Mouse (Mus musculus) lung, postnatal 0 days (tissue): Measurements from ENCODE around the gene Tenm3. TPM values are rescaled to one million over a fixed set of nuclear protein-coding genes. Genes with fewer than 3 reads are reported as not detected.

Experiments used
- ATAC-seq: fragments of 200-750 bp; cut with Nextera tagmentation; 2 replicates; pipeline ENCODE4 v1.8.0; 2017; ENCODE audit warnings: moderate library complexity
- DNase-seq: peaks from one replicate; pipeline ENCODE4 v3.0.0-alpha.2; 2016; ENCODE audit warnings: low spot score
- H3K27ac ChIP-seq: fragments of 300-500 bp; sonication (generic); 2 replicates; pipeline ENCODE4 v1.5.1; 2014; ENCODE audit warnings: antibody characterized with exemption, mild to moderate bottlenecking, low read length, mixed read lengths
- H3K27me3 ChIP-seq: fragments of 300-500 bp; sonication (generic); replicated peaks from 2 replicates; pipeline ENCODE4 v1.6.1; 2014; ENCODE audit warnings: low read length, mixed read lengths; ENCODE audit not compliant: insufficient read depth
- H3K36me3 ChIP-seq: fragments of 300-500 bp; sonication (generic); 2 replicates; pipeline ENCODE4 v1.6.1; 2014; ENCODE audit warnings: low read length, mixed read lengths; ENCODE audit not compliant: insufficient read depth
- H3K4me1 ChIP-seq: fragments of 300-500 bp; sonication (generic); 2 replicates; pipeline ENCODE4 v1.6.1; 2014; ENCODE audit warnings: antibody characterized with exemption, low read depth, low read length, mixed read lengths; ENCODE audit not compliant: insufficient read depth
- H3K4me2 ChIP-seq: fragments of 300-500 bp; sonication (generic); replicated peaks from 2 replicates; pipeline ENCODE4 v1.6.1; 2014; ENCODE audit warnings: low read depth, mild to moderate bottlenecking, low read length, moderate library complexity, mixed read lengths
- H3K4me3 ChIP-seq: fragments of 300-500 bp; sonication (generic); 2 replicates; pipeline ENCODE4 v1.5.1; 2014; ENCODE audit warnings: low read depth, low read length
- H3K9ac ChIP-seq: fragments of 300-500 bp; sonication (generic); replicated peaks from 2 replicates; pipeline ENCODE4 v1.6.1; 2014; ENCODE audit warnings: low read depth, mild to moderate bottlenecking
- H3K9me3 ChIP-seq: fragments of 300-500 bp; sonication (generic); 2 replicates; pipeline ENCODE4 v1.6.1; 2016; ENCODE audit warnings: low read length, mixed read lengths
- CTCF ChIP-seq: IDR thresholded peaks from 2 replicates; pipeline ENCODE4 v1.5.1; 2016; ENCODE audit warnings: antibody characterized with exemption, mild to moderate bottlenecking
- EP300 ChIP-seq: IDR thresholded peaks from 2 replicates; pipeline ENCODE4 v1.6.1; 2016; ENCODE audit warnings: antibody characterized with exemption, mild to moderate bottlenecking, control low read depth
- WGBS: fragments of 180-500 bp; shearing (Covaris S2); extraction: QIAGEN DNeasy Blood & Tissue Kit; methylation state at CpG from one replicate; pipeline ENCODE4 v1.1.7; 2014; 5-methylcytosine and 5-hydroxymethylcytosine counted together
- polyA plus RNA-seq: library from polyadenylated mRNA; unstranded; fragments of >200 nt; fragmentation: Nextera tagmentation; extraction: Ambion mirVana; gene quantifications from 2 replicates; pipeline ENCODE4 v1.2.1, GENCODE M21; 2015

The Tenm3 gene
- polyA plus RNA-seq, 1 experiment from 2014 or later: 0.78 TPM

DNA sequence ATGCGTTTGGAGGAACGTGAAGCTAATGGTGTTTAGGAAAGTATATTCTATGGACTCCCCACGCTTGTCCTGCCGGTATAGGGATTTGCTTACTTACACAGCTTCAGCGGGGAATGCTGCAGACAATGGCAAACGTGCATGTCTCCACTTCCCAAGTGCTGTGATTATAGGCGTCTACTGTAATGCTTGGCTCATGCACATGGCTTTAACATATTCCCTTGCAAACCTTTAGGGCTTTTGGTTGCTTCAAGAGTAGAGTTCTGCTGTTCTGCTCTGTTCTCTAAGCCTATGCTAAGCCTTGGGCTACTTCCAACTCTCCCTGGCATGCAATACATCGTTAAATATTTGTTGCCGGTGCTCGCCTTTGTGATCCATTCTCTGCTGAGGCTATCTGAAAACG lies 102.8 kb downstream of the Tenm3 start:
- H3K9me3 ChIP-seq: no peaks in the 10 kb centered on the region

DNA sequence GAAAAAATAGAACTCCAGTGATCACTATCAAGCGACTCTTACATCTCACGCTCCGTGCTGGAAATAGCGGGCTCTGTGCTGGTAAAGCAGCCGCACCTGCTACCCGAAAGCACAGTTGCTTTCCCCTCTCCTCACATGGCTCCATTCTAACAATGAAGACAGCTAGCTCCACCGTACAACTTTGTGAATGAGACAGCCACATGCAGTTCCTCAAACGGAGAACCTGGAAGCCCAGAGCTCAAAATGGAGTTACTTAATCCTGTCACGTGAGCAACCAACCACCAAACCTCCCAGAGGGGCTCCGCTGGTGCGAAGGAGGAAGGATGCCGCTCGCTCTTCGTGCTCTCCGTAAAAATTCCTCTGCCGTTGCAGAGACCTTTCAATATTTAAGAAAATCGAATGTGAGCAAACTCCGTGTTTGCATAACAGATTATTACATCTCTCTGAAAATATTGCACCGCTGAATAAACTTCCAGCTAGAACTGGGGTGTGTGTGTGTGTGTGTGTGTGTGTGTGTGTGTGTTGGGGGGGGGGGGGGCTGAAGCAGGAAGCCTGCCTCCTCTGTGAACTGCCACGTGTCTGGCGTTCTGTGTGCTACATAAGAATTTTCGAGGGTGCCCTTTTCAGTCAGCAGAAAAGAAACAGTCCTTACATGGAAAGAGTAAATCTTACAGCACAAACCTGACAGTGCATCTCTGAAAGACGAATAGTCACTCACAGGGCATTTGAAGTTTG lies 103.4 kb downstream of the Tenm3 start:
- TF ChIP-seq EP300 (no peak), CTCF (no peak)
- WGBS: 63% methylated on average over 23 of the region's 23 CpGs
- Histone ChIP-seq H3K4me2 (no peak overlapping the region), H3K9ac (no peak overlapping the region), H3K4me3 (no peak overlapping the region), H3K27ac (no peak overlapping the region), H3K27me3 (no peaks in the 10 kb centered on the region), H3K9me3 (no peaks in the 10 kb centered on the region), H3K36me3 (no peaks in the 10 kb centered on the region), H3K4me1 (no peaks in the 10 kb centered on the region)
- DNase-seq (no peak), ATAC-seq (no peak)

More for the DNA sequence above, 102.8 kb downstream of the Tenm3 start:
- H3K27me3 ChIP-seq: no peaks in the 10 kb centered on the region
- 48% methylated on average over 11 of the region's 11 CpGs for WGBS
- no peak overlapping the region for H3K4me3 ChIP-seq
- no peaks in the 10 kb centered on the region for H3K4me1 ChIP-seq
- no peak overlapping the region for H3K27ac ChIP-seq
- no peak overlapping the region for H3K9ac ChIP-seq
- no peak for DNase-seq
- no peak overlapping the region for H3K4me2 ChIP-seq
- no peaks in the 10 kb centered on the region for H3K36me3 ChIP-seq
- no peak for ATAC-seq
- TF ChIP-seq CTCF: no peak
- no peak for TF ChIP-seq EP300

DNA sequence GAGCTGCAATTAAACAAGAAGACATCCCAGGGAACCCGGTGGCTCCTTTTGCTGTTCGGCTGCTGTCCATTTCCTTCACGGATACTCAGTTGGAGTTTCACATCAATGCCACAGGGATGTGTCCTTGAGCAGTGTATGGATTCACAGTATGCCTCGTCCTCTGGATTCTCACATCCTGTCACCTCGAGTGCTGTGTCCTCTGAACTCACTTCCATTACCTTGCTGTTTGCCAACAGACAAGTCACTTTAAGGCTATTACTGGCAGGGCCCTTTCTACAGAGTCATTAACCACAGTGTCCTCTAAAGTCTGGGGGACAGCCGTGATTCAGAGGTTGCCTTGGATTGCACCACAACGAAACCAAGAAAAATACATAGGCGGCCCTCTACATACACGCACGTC lies 110.0 kb downstream of the Tenm3 start:
- Histone ChIP-seq H3K27ac (no peak overlapping the region), H3K27me3 (no peaks in the 10 kb centered on the region), H3K9me3 (no peaks in the 10 kb centered on the region), H3K36me3 (no peaks in the 10 kb centered on the region), H3K4me2 (no peak overlapping the region), H3K9ac (no peak overlapping the region), H3K4me1 (no peaks in the 10 kb centered on the region), H3K4me3 (no peak overlapping the region)
- DNase-seq (no peak), ATAC-seq (no peak)
- TF ChIP-seq EP300 (no peak), CTCF (no peak)
- 64% methylated on average over 10 of the region's 10 CpGs for WGBS

DNA sequence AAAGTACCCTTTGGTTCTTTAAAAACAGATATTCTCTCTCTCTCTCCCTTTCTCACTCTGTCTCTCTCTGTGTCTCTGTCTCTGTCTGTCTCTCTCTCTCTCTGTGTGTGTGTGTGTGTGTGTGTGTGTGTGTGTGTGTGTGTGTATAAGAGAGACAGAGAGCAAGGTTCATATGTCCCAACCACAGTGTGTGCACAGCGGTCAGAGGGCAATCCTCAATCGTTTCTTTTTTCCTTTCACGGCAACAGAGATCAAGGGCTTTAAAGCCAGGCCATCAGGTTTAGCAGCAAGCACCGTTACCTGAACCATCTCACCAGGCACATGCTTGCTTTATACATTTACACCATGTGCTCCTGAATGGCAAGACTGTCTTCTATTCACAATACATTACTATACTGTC lies 110.7 kb downstream of the Tenm3 start:
- TF ChIP-seq EP300: no peak
- no peak for TF ChIP-seq CTCF
- no peaks in the 10 kb centered on the region for H3K9me3 ChIP-seq
- no peak overlapping the region for H3K27ac ChIP-seq
- no peak for ATAC-seq
- no peak overlapping the region for H3K4me2 ChIP-seq
- no peak overlapping the region for H3K4me3 ChIP-seq
- no peaks in the 10 kb centered on the region for H3K4me1 ChIP-seq
- DNase-seq: no peak
- H3K36me3 ChIP-seq: no peaks in the 10 kb centered on the region
- 61% methylated on average over 4 of the region's 4 CpGs for WGBS
- no peaks in the 10 kb centered on the region for H3K27me3 ChIP-seq
- no peak overlapping the region for H3K9ac ChIP-seq

DNA sequence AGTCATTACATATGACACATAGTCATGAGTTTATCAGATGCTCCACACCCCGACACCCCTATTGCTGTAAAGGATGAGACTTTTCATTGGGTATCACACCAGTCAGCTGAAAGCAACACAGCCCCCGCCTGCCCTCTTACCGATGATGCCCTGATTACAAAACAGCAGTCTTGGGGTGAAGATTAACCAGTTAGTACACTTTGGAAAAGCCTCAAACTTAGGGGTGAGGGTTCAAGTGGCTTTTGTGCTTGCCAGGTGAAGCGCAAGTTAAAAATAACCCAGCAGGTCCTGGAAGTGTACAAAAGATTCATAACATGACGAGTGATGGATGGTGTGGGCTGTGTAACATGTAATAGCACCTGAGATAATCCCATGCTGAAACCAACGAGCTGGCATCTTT lies 113.0 kb downstream of the Tenm3 start:
- H3K4me1 ChIP-seq: no peaks in the 10 kb centered on the region

DNA sequence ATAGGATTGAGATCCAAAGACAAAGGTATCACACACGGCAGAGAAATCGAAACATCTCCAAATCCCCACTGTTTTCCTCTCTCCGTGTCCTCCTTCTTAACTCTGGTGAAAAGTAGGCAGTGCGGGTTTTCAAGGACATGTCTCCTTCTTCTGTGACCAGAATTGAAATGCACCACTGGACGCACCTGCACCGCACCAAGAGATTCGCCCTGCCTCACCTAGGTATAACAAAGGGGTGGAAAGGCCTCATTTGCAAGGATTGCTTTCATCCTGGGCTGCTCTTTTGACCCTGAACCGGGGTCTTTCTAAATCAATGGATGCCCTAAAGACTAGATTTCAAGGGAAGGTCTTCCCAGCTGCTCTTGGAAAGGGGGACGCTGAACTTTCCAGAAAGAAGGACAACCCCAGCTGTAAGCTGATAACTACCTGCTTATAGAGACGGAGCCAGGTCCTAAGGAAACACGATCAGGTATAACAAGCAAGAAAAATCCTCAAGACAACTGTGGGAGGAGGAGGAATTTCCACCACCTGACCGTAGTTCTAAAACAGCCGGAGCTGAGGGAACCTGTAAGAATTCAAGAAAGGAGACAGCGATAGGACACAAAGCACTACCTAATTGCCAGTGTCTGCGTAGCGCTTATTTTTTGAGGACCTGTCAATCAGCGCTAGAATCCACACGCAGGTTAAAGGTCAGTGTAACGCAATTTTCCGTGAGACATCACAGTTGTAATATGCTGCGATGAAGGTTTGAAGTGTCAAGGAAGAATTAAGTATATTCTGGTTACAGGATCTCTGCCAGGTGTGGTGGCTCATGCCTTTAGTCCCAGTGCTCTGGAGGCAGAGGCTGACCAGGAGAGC lies 114.7 kb downstream of the Tenm3 start:
- H3K4me1 ChIP-seq: no peaks in the 10 kb centered on the region
- no peaks in the 10 kb centered on the region for H3K27me3 ChIP-seq
- H3K4me2 ChIP-seq: no peak overlapping the region
- H3K9ac ChIP-seq: no peak overlapping the region
- WGBS: 82% methylated on average over 21 of the region's 21 CpGs
- H3K4me3 ChIP-seq: no peak overlapping the region
- no peak overlapping the region for H3K27ac ChIP-seq
- no peak for TF ChIP-seq EP300
- ATAC-seq: no peak
- no peaks in the 10 kb centered on the region for H3K9me3 ChIP-seq
- no peaks in the 10 kb centered on the region for H3K36me3 ChIP-seq
- no peak for DNase-seq

More for the DNA sequence above, 113.0 kb downstream of the Tenm3 start:
- no peaks in the 10 kb centered on the region for H3K36me3 ChIP-seq
- H3K4me2 ChIP-seq: no peak overlapping the region
- no peaks in the 10 kb centered on the region for H3K27me3 ChIP-seq
- ATAC-seq (no peak), DNase-seq (no peak)
- H3K9me3 ChIP-seq: no peaks in the 10 kb centered on the region
- 54% methylated on average over 6 of the region's 6 CpGs for WGBS
- H3K9ac ChIP-seq: no peak overlapping the region
- no peak overlapping the region for H3K27ac ChIP-seq
- H3K4me3 ChIP-seq: no peak overlapping the region
- TF ChIP-seq CTCF: no peak
- TF ChIP-seq EP300: no peak
